Mouse (Mus musculus): ENCODE data around the gene Mcts2.

The Mcts2 gene

GRCm38 (mm10) chr2:152686399-152686798 lies 436 bp upstream of the Mcts2 start:
- no peak for DNase-seq (ENCODE audit: low read depth, low spot score)

GRCm38 (mm10) chr2:152691564-152692217 lies 4.9 kb downstream of the Mcts2 start:
- no peak for DNase-seq (ENCODE audit: low read depth, low spot score)

GRCm38 (mm10) chr2:152693233-152693632 lies 6.4 kb downstream of the Mcts2 start:
- peak; percentile 83 for DNase-seq (ENCODE audit: low read depth, low spot score)

GRCm38 (mm10) chr2:152693735-152694134 lies 6.9 kb downstream of the Mcts2 start:
- no peak for DNase-seq (ENCODE audit: low read depth, low spot score)

- no peak for DNase-seq (ENCODE audit: low read depth, low spot score)
Observed at GRCm38 (mm10) chr2:152694708-152695107, 7.9 kb downstream of the Mcts2 start.

- DNase-seq (ENCODE audit: low read depth, low spot score), result no peak
Observed at GRCm38 (mm10) chr2:152696016-152696415, 9.2 kb downstream of the Mcts2 start.

GRCm38 (mm10) chr2:152696476-152697164 lies 9.8 kb downstream of the Mcts2 start:
- peak; percentile 94 for DNase-seq (ENCODE audit: low read depth, low spot score)

GRCm38 (mm10) chr2:152700138-152700537 lies 13.3 kb downstream of the Mcts2 start:
- no peak for DNase-seq (ENCODE audit: low read depth, low spot score)

GRCm38 (mm10) chr2:152700725-152701124 lies 13.9 kb downstream of the Mcts2 start:
- DNase-seq (ENCODE audit: low read depth, low spot score), result no peak

- no peak for DNase-seq (ENCODE audit: low read depth, low spot score)
Observed at GRCm38 (mm10) chr2:152703596-152704255, 16.9 kb downstream of the Mcts2 start.

- DNase-seq (ENCODE audit: low read depth, low spot score), result no peak
Observed at GRCm38 (mm10) chr2:152704256-152704605, 17.4 kb downstream of the Mcts2 start.

GRCm38 (mm10) chr2:152704811-152705370 lies 18.1 kb downstream of the Mcts2 start:
- no peak for DNase-seq (ENCODE audit: low read depth, low spot score)

- DNase-seq (ENCODE audit: low read depth, low spot score), result peak; percentile 88
Observed at GRCm38 (mm10) chr2:152705993-152706571, 19.2 kb downstream of the Mcts2 start.

GRCm38 (mm10) chr2:152707186-152707585 lies 20.4 kb downstream of the Mcts2 start:
- DNase-seq (ENCODE audit: low read depth, low spot score), result no peak

GRCm38 (mm10) chr2:152707627-152708026 lies 20.8 kb downstream of the Mcts2 start:
- DNase-seq (ENCODE audit: low read depth, low spot score), result peak; percentile 93

- no peak for DNase-seq (ENCODE audit: low read depth, low spot score)
Observed at GRCm38 (mm10) chr2:152709066-152709465, 22.2 kb downstream of the Mcts2 start.

- DNase-seq (ENCODE audit: low read depth, low spot score), result no peak
Observed at GRCm38 (mm10) chr2:152716241-152716772, 29.5 kb downstream of the Mcts2 start.

- DNase-seq (ENCODE audit: low read depth, low spot score), result no peak
Observed at GRCm38 (mm10) chr2:152717652-152718051, 30.8 kb downstream of the Mcts2 start.

- no peak for DNase-seq (ENCODE audit: low read depth, low spot score)
Observed at GRCm38 (mm10) chr2:152718076-152718475, 31.2 kb downstream of the Mcts2 start.

- peak; percentile 48 for DNase-seq (ENCODE audit: low read depth, low spot score)
Observed at GRCm38 (mm10) chr2:152723651-152724331, 37.0 kb downstream of the Mcts2 start.

GRCm38 (mm10) chr2:152724332-152724723 lies 37.5 kb downstream of the Mcts2 start:
- no peak for DNase-seq (ENCODE audit: low read depth, low spot score)
